Mouse (Mus musculus) MEL (cell line): ENCODE measurements around the gene Camk2b. TPM values are rescaled to one million over a fixed set of nuclear protein-coding genes. Genes with fewer than 3 reads are reported as not detected.
A peak's percentile ranks its signal among the peaks of the same experiment; 100 is the strongest.

Experiments
- DNase-seq: peaks from one replicate; pipeline ENCODE4 v3.0.0; 2011; ENCODE audit warnings: low read depth, low spot score
- H3K27ac ChIP-seq: 2 replicates; pipeline ENCODE4 v1.5.1; 2012; ENCODE audit warnings: low read depth, mild to moderate bottlenecking, control low read depth, low read length, moderate library complexity; ENCODE audit not compliant: control insufficient read depth
- H3K27me3 ChIP-seq, 2 experiments: fragments of 150-350 bp in 1 of 2; sonication (generic) in 1 of 2; 2 replicates each; pipeline ENCODE4 v1.6.1; 2012; ENCODE audit warnings: low read length in 2 of 2, mild to moderate bottlenecking in 2 of 2, improper control_type of control experiment in 1 of 2, moderate library complexity in 1 of 2; ENCODE audit not compliant: insufficient read depth in 2 of 2, control insufficient read depth in 1 of 2
- H3K36me3 ChIP-seq, 2 experiments: 2 replicates each; pipeline ENCODE4 v1.6.1; 2012 to 2014; ENCODE audit warnings: low read length in 2 of 2, improper control_type of control experiment in 1 of 2, inconsistent platforms in 1 of 2, mild to moderate bottlenecking in 1 of 2; ENCODE audit not compliant: insufficient read depth in 2 of 2, control insufficient read depth in 1 of 2
- H3K4me1 ChIP-seq, 2 experiments: fragments of 150-350 bp in 1 of 2; sonication (generic) in 1 of 2; 2 replicates each; pipeline ENCODE4 v1.6.1; 2012; ENCODE audit warnings: low read length in 2 of 2, improper control_type of control experiment in 1 of 2, mild to moderate bottlenecking in 1 of 2; ENCODE audit not compliant: insufficient read depth in 2 of 2, control insufficient read depth in 1 of 2
- H3K4me3 ChIP-seq, 2 experiments: fragments of 150-350 bp in 1 of 2; sonication (generic) in 1 of 2; 2 replicates each; pipeline ENCODE4 v1.5.1; 2012; ENCODE audit warnings: low read depth in 2 of 2, low read length in 2 of 2, mild to moderate bottlenecking in 2 of 2, moderate library complexity in 2 of 2, control low read depth in 1 of 2, improper control_type of control experiment in 1 of 2; ENCODE audit not compliant: control insufficient read depth in 1 of 2, insufficient read depth in 1 of 2
- H3K79me2 ChIP-seq: 2 replicates; pipeline ENCODE4 v1.6.1; 2012; ENCODE audit warnings: mild to moderate bottlenecking, low read length, moderate library complexity; ENCODE audit not compliant: control insufficient read depth, poor library complexity, insufficient read depth
- H3K9ac ChIP-seq: 2 replicates; pipeline ENCODE4 v1.6.1; 2012; ENCODE audit warnings: low read depth, mild to moderate bottlenecking, control low read depth, low read length, moderate library complexity; ENCODE audit not compliant: control insufficient read depth, poor library complexity, severe bottlenecking
- H3K9me3 ChIP-seq: fragments of 150-350 bp; sonication (generic); replicated peaks from 2 replicates; pipeline ENCODE4 v1.6.1; 2012; ENCODE audit warnings: mild to moderate bottlenecking, low read length, improper control_type of control experiment, moderate library complexity; ENCODE audit not compliant: insufficient read depth
- BHLHE40 ChIP-seq: IDR thresholded peaks from 2 replicates; pipeline ENCODE4 v1.6.1; 2012; ENCODE audit warnings: low read depth, mild to moderate bottlenecking, inconsistent platforms, low read length, improper control_type of control experiment, borderline replicate concordance
- CHD1 ChIP-seq: IDR thresholded peaks from 2 replicates; pipeline ENCODE4 v1.6.1; 2012; ENCODE audit warnings: low read depth, mild to moderate bottlenecking, inconsistent platforms, low read length, improper control_type of control experiment
- CTCF ChIP-seq, 3 experiments: IDR thresholded peaks in 2 of 3; conservative IDR thresholded peaks in 1 of 3; 2 replicates each; pipeline ENCODE4 v1.5.1; 2011 to 2012; ENCODE audit warnings: low read length in 3 of 3, low read depth in 2 of 3, mild to moderate bottlenecking in 2 of 3, improper control_type of control experiment in 1 of 3, inconsistent platforms in 1 of 3, mixed read lengths in 1 of 3, moderate library complexity in 1 of 3; ENCODE audit not compliant: control insufficient read depth in 1 of 3, insufficient read depth in 1 of 3, poor library complexity in 1 of 3, severe bottlenecking in 1 of 3
- E2F4 ChIP-seq: IDR thresholded peaks from 2 replicates; pipeline ENCODE4 v1.6.1; 2011; ENCODE audit warnings: low read depth, low read length, improper control_type of control experiment, borderline replicate concordance
- EP300 ChIP-seq, 2 experiments: IDR thresholded peaks; 2 replicates each; pipeline ENCODE4 v1.6.1; 2011; ENCODE audit warnings: improper control_type of control experiment in 2 of 2, low read length in 2 of 2, low read depth in 1 of 2, mild to moderate bottlenecking in 1 of 2
- ETS1 ChIP-seq: IDR thresholded peaks from 2 replicates; pipeline ENCODE4 v1.6.1; 2012; ENCODE audit warnings: low read depth, mild to moderate bottlenecking, inconsistent platforms, low read length, improper control_type of control experiment, moderate library complexity
- GABPA ChIP-seq: IDR thresholded peaks from 2 replicates; pipeline ENCODE4 v1.6.1; 2012; ENCODE audit warnings: low read depth, mild to moderate bottlenecking, inconsistent platforms, low read length, improper control_type of control experiment, moderate library complexity
- GATA1 ChIP-seq: IDR thresholded peaks from 2 replicates; pipeline ENCODE4 v1.6.1; 2011; ENCODE audit warnings: low read depth, low read length, improper control_type of control experiment
- HCFC1 ChIP-seq: IDR thresholded peaks from 2 replicates; pipeline ENCODE4 v1.6.1; 2012; ENCODE audit warnings: low read depth, mild to moderate bottlenecking, inconsistent platforms, low read length, improper control_type of control experiment, moderate library complexity
- MAFK ChIP-seq: IDR thresholded peaks from 2 replicates; pipeline ENCODE4 v1.6.1; 2011; ENCODE audit warnings: low read depth, mild to moderate bottlenecking, low read length, improper control_type of control experiment, borderline replicate concordance
- MAZ ChIP-seq: IDR thresholded peaks from 2 replicates; pipeline ENCODE4 v1.6.1; 2012; ENCODE audit warnings: low read depth, mild to moderate bottlenecking, inconsistent platforms, low read length, improper control_type of control experiment
- MEF2A ChIP-seq: IDR thresholded peaks from 2 replicates; pipeline ENCODE4 v1.6.1; 2014; ENCODE audit warnings: low read depth, mild to moderate bottlenecking, inconsistent platforms, low read length, improper control_type of control experiment; ENCODE audit not compliant: poor library complexity, insufficient replicate concordance, severe bottlenecking; ENCODE audit errors: extremely low read depth
- MXI1 ChIP-seq: IDR thresholded peaks from 2 replicates; pipeline ENCODE4 v1.6.1; 2011; ENCODE audit warnings: mild to moderate bottlenecking, low read depth, low read length, improper control_type of control experiment
- MYB ChIP-seq: IDR thresholded peaks from 2 replicates; pipeline ENCODE4 v1.6.1; 2011; ENCODE audit warnings: mild to moderate bottlenecking, low read depth, low read length, improper control_type of control experiment
- MYC ChIP-seq: IDR thresholded peaks from 2 replicates; pipeline ENCODE4 v1.6.1; 2011; ENCODE audit warnings: low read depth, mild to moderate bottlenecking, low read length, improper control_type of control experiment, moderate library complexity
- NELFE ChIP-seq: IDR thresholded peaks from 2 replicates; pipeline ENCODE4 v1.6.1; 2011; ENCODE audit warnings: low read depth, low read length, improper control_type of control experiment
- NRF1 ChIP-seq: IDR thresholded peaks from 2 replicates; pipeline ENCODE4 v1.6.1; 2014; ENCODE audit warnings: low read depth, mild to moderate bottlenecking, inconsistent platforms, low read length, improper control_type of control experiment, moderate library complexity; ENCODE audit not compliant: poor library complexity, insufficient read depth, severe bottlenecking
- RAD21 ChIP-seq: IDR thresholded peaks from 2 replicates; pipeline ENCODE4 v1.6.1; 2011; ENCODE audit warnings: mild to moderate bottlenecking, low read depth, low read length, improper control_type of control experiment
- RCOR1 ChIP-seq: IDR thresholded peaks from 2 replicates; pipeline ENCODE4 v1.6.1; 2012; ENCODE audit warnings: low read depth, mild to moderate bottlenecking, inconsistent platforms, low read length, improper control_type of control experiment
- SIN3A ChIP-seq: IDR thresholded peaks from 2 replicates; pipeline ENCODE4 v1.6.1; 2012; ENCODE audit warnings: low read length, improper control_type of control experiment, inconsistent platforms
- SMC3 ChIP-seq: IDR thresholded peaks from 2 replicates; pipeline ENCODE4 v1.6.1; 2011; ENCODE audit warnings: low read depth, low read length, improper control_type of control experiment
- TAL1 ChIP-seq: IDR thresholded peaks from 2 replicates; pipeline ENCODE4 v1.6.1; 2012; ENCODE audit warnings: mild to moderate bottlenecking, inconsistent platforms, low read length, moderate library complexity, mixed read lengths
- TBP ChIP-seq: IDR thresholded peaks from 2 replicates; pipeline ENCODE4 v1.8.0; 2011; ENCODE audit warnings: low read depth, low read length, improper control_type of control experiment
- TCF12 ChIP-seq: IDR thresholded peaks from 2 replicates; pipeline ENCODE4 v1.6.1; 2014; ENCODE audit warnings: low read depth, mild to moderate bottlenecking, inconsistent platforms, low read length, improper control_type of control experiment, moderate library complexity
- USF1 ChIP-seq: IDR thresholded peaks from 2 replicates; pipeline ENCODE4 v1.6.1; 2014; ENCODE audit warnings: low read depth, mild to moderate bottlenecking, inconsistent platforms, low read length, improper control_type of control experiment, moderate library complexity
- ZMIZ1 ChIP-seq: IDR thresholded peaks from 2 replicates; pipeline ENCODE4 v1.6.1; 2012; ENCODE audit warnings: low read depth, mild to moderate bottlenecking, inconsistent platforms, low read length, improper control_type of control experiment, moderate library complexity
- polyA plus RNA-seq, 2 experiments: library from polyadenylated mRNA; stranded (reverse) in 1 of 2; unstranded in 1 of 2; fragments of >175 nt in 1 of 2; fragments of >200 nt in 1 of 2; gene quantifications; 2 replicates each; pipeline versions ENCODE4 v1.2.1 to v1.2.4; 2012; ENCODE audit warnings: low replicate concordance in 2 of 2, low read depth in 1 of 2; ENCODE audit not compliant: insufficient read length in 2 of 2, insufficient read depth in 1 of 2, missing spikeins in 1 of 2
- total RNA-seq: library from RNA; depleted of rRNA; stranded (reverse); fragments of 300-350 nt; gene quantifications from 2 replicates; pipeline ENCODE4 v1.2.3, GENCODE M21; 2012

The Camk2b gene
- total and polyA plus RNA-seq, 3 experiments: 0.04 TPM; not detected in 1

DNA sequence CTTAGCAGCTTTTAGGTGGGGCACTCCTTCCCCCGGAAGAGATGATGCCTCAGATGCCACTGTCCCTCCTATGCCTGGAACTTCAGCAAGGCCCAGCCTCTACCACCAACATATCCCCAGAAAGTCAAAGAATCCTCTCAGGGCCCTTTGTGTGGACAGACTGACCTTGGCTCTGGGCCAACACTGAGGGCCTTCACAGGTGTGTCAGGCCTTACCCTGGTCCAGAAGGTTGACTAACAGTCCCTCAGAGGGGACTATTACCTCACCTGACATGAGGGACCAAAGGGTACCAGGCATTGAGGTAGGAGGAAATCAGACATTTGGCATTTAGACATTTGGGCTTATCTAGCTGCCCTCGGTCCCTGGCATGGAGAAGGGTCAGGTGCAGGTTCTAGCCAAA lies 86.1 kb downstream of the Camk2b start:
- H3K36me3 ChIP-seq: no peaks in the 10 kb centered on the region
- H3K27me3 ChIP-seq: no peaks in the 10 kb centered on the region
- H3K27ac ChIP-seq: no peak overlapping the region
- no peak overlapping the region for H3K4me3 ChIP-seq
- H3K79me2 ChIP-seq: no peaks in the 10 kb centered on the region
- no peak for TF ChIP-seq CHD1
- no peak for TF ChIP-seq HCFC1
- no peak for TF ChIP-seq RAD21
- no peak for TF ChIP-seq NELFE
- TF ChIP-seq TBP: no peak
- no peak for TF ChIP-seq TAL1
- TF ChIP-seq MAFK: no peak
- no peak for DNase-seq
- no peaks in the 10 kb centered on the region for H3K4me1 ChIP-seq
- H3K9ac ChIP-seq: no peak overlapping the region
- no peaks in the 10 kb centered on the region for H3K9me3 ChIP-seq

DNA sequence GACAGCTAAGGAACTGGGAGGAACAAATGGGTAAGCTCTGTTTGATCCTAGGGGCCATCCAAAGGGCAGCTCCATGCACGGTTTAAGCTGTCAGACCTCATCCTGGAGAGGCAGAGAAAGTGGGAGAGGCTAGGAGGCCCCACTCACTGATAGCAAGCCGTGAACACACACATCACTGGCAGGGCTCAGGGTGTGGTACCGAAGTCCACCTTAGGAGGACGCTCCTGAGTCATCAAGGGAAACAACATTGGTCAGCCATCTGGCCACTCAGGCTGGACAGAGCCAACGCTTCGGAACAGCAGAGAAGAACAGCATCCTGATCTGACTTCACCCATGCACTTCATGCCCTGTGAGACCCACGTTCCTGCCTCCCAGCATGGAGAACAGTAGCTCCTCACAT lies 87.1 kb downstream of the Camk2b start:
- Histone ChIP-seq H3K27me3 (no peaks in the 10 kb centered on the region), H3K27ac (no peak overlapping the region), H3K4me3 (no peak overlapping the region), H3K36me3 (no peaks in the 10 kb centered on the region), H3K9ac (no peak overlapping the region), H3K79me2 (no peaks in the 10 kb centered on the region), H3K9me3 (no peaks in the 10 kb centered on the region), H3K4me1 (no peaks in the 10 kb centered on the region)
- no peak for TF ChIP-seq MEF2A
- no peak for TF ChIP-seq ETS1
- TF ChIP-seq CTCF (IDR thresholded peaks at IDR 0.05 in 2 of 3, conservative IDR thresholded peaks at IDR 0.05 in 1 of 3; ENCODE audit: control insufficient read depth in 1 of 3, insufficient read depth in 1 of 3, low read depth in 2 of 3, low read length in 3 of 3, poor library complexity in 1 of 3, severe bottlenecking in 1 of 3): peak in 1 of 3 experiments; percentile 26; a peak in 1 of 6 replicates
- no peak for TF ChIP-seq SIN3A
- no peak for TF ChIP-seq GABPA
- TF ChIP-seq TCF12: no peak
- TF ChIP-seq BHLHE40: no peak
- DNase-seq: no peak

DNA sequence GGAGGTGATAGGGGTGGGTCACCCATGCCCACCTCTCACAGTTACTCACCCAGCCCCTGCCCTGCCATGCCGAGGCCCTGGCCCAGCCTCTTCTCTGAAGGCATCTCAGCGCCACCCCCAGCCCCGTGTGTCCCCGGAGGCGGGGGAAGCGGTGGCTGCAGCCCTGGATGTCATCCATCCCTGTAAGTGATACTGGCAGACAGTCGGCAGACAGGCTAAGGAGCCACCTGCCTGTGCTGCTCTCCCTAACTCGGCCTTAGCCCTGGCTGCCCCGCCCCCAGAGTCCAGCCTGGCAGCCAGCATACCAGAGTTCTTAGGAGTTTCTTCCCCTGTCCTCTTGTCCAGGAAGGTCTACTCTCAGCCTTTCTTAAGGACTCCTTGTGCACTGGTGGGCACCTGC lies 90.1 kb downstream of the Camk2b start:
- Histone ChIP-seq H3K27ac (no peak overlapping the region), H3K9me3 (no peaks in the 10 kb centered on the region), H3K27me3 (no peaks in the 10 kb centered on the region), H3K9ac (no peak overlapping the region), H3K79me2 (no peaks in the 10 kb centered on the region), H3K4me3 (no peak overlapping the region)
- DNase-seq: no peak
- TF ChIP-seq MYB: no peak
- no peak for TF ChIP-seq GATA1
- no peak for TF ChIP-seq USF1
- TF ChIP-seq EP300 (IDR thresholded peaks at IDR 0.05; ENCODE audit: low read depth in 1 of 2, low read length in 2 of 2): no peak
- no peak for TF ChIP-seq MXI1
- TF ChIP-seq ZMIZ1: no peak
- no peak for TF ChIP-seq MAZ
- no peak for TF ChIP-seq RCOR1
- no peak for TF ChIP-seq CHD1
- TF ChIP-seq E2F4: no peak
- no peak for TF ChIP-seq SIN3A
- TF ChIP-seq SMC3: no peak
- no peak for TF ChIP-seq MAFK
- TF ChIP-seq MYC: no peak
- no peak for TF ChIP-seq NRF1
- TF ChIP-seq HCFC1: no peak
- TF ChIP-seq, all 39 proteins: peak for 0
- Histone ChIP-seq H3K36me3 (no peaks in the 10 kb centered on the region), H3K4me1 (no peaks in the 10 kb centered on the region)
